Mouse (Mus musculus) myocyte (in vitro differentiated cells): ENCODE results near the gene Efcab11. TPM values are rescaled to one million over a fixed set of nuclear protein-coding genes. Genes with fewer than 3 reads are reported as not detected.

Source experiments
- H3K27me3 ChIP-seq: one replicate; pipeline ENCODE4 v1.6.1; 2011; ENCODE audit not compliant: control insufficient read depth, insufficient read depth, insufficient read length
- H3K36me3 ChIP-seq: one replicate; pipeline ENCODE4 v1.6.1; 2011; ENCODE audit not compliant: control insufficient read depth, insufficient read depth
- H3K4me2 ChIP-seq: one replicate; pipeline ENCODE4 v1.6.1; 2011; ENCODE audit warnings: low read depth, control low read depth
- H3K4me3 ChIP-seq: one replicate; pipeline ENCODE4 v1.5.1; 2011; ENCODE audit warnings: mild to moderate bottlenecking, control low read depth, moderate library complexity
- H3K79me2 ChIP-seq: one replicate; pipeline ENCODE4 v1.6.1; 2011; ENCODE audit not compliant: control insufficient read depth, insufficient read depth
- H3ac ChIP-seq: one replicate; pipeline ENCODE4 v1.6.1; 2011; ENCODE audit not compliant: control insufficient read depth, insufficient read length
- CEBPB ChIP-seq: IDR thresholded peaks from 2 replicates; pipeline ENCODE4 v1.6.1; 2011; ENCODE audit warnings: mild to moderate bottlenecking, moderate library complexity; ENCODE audit not compliant: poor library complexity, insufficient read depth, severe bottlenecking
- E2F4 ChIP-seq: IDR thresholded peaks from one replicate; pipeline ENCODE4 v1.6.1; 2011; ENCODE audit warnings: mild to moderate bottlenecking, control low read depth, moderate library complexity; ENCODE audit not compliant: insufficient read depth
- MAX ChIP-seq: IDR thresholded peaks from one replicate; pipeline ENCODE4 v1.6.1; 2011; ENCODE audit warnings: low read depth, mild to moderate bottlenecking, control low read depth
- MYOD1 ChIP-seq, 3 experiments: IDR thresholded peaks; one replicate each; pipeline ENCODE4 v1.6.1; 2011; ENCODE audit warnings: control low read depth in 2 of 3, low read depth in 2 of 3, mild to moderate bottlenecking in 2 of 3, moderate library complexity in 1 of 3; ENCODE audit not compliant: insufficient read length in 2 of 3, control insufficient read depth in 1 of 3
- MYOG ChIP-seq, 3 experiments: IDR thresholded peaks; one replicate each; pipeline ENCODE4 v1.6.1; 2011; ENCODE audit warnings: control low read depth in 2 of 3, low read depth in 2 of 3, mild to moderate bottlenecking in 2 of 3; ENCODE audit not compliant: insufficient read length in 2 of 3, control insufficient read depth in 1 of 3, insufficient read depth in 1 of 3
- POLR2A ChIP-seq: IDR thresholded peaks from one replicate; pipeline ENCODE4 v1.6.1; 2011; ENCODE audit warnings: low read depth, mild to moderate bottlenecking, control low read depth, moderate library complexity; ENCODE audit not compliant: insufficient read length
- POLR2AphosphoS2 ChIP-seq: IDR thresholded peaks from one replicate; pipeline ENCODE4 v1.6.1; 2011; ENCODE audit warnings: low read depth, control low read depth; ENCODE audit not compliant: insufficient read length
- REST ChIP-seq: IDR thresholded peaks from one replicate; pipeline ENCODE4 v1.6.1; 2011; ENCODE audit warnings: mild to moderate bottlenecking, control low read depth, moderate library complexity; ENCODE audit not compliant: insufficient read depth, insufficient read length
- SRF ChIP-seq: IDR thresholded peaks from one replicate; pipeline ENCODE4 v1.6.1; 2011; ENCODE audit warnings: low read depth; ENCODE audit not compliant: control insufficient read depth, insufficient read length
- TCF12 ChIP-seq: IDR thresholded peaks from one replicate; pipeline ENCODE4 v1.6.1; 2011; ENCODE audit warnings: mild to moderate bottlenecking, control low read depth; ENCODE audit not compliant: poor library complexity, insufficient read depth, severe bottlenecking
- TCF3 ChIP-seq: IDR thresholded peaks from one replicate; pipeline ENCODE4 v1.6.1; 2011; ENCODE audit warnings: low read depth, control low read depth; ENCODE audit not compliant: insufficient read length
- USF1 ChIP-seq: IDR thresholded peaks from one replicate; pipeline ENCODE4 v1.6.1; 2011; ENCODE audit warnings: low read depth, mild to moderate bottlenecking, control low read depth, moderate library complexity
- polyA plus RNA-seq: library from polyadenylated mRNA; unstranded; fragments of >200 nt; fragmentation: generic; extraction: Trizol; gene quantifications from one replicate; pipeline ENCODE4 v1.2.1, GENCODE M21; 2012; ENCODE audit warnings: missing spikeins

Gene Efcab11
- polyA plus RNA-seq, 1 experiment: 3.5 TPM

- Histone ChIP-seq H3ac (no peak overlapping the region), H3K4me2 (no peak overlapping the region), H3K27me3 (no peaks in the 10 kb centered on the region), H3K79me2 (no peaks in the 10 kb centered on the region), H3K36me3 (no peaks in the 10 kb centered on the region), H3K4me3 (no peak overlapping the region)
- no peak for TF ChIP-seq MYOD1 (IDR thresholded peaks at IDR 0.05; ENCODE audit: control insufficient read depth in 1 of 3, insufficient read length in 2 of 3, low read depth in 2 of 3)
- TF ChIP-seq CEBPB: no peak
- TF ChIP-seq POLR2A: no peak
- no peak for TF ChIP-seq MAX
- no peak for TF ChIP-seq POLR2AphosphoS2
- TF ChIP-seq TCF3: no peak
- TF ChIP-seq USF1: no peak
- TF ChIP-seq E2F4: no peak
- no peak for TF ChIP-seq TCF12
- no peak for TF ChIP-seq SRF
- no peak for TF ChIP-seq REST
- no peak for TF ChIP-seq MYOG (IDR thresholded peaks at IDR 0.05; ENCODE audit: control insufficient read depth in 1 of 3, insufficient read depth in 1 of 3, insufficient read length in 2 of 3, low read depth in 2 of 3)
Measured at GRCm38 (mm10) chr12:99757754-99758526, 126.3 kb downstream of the Efcab11 start.

DNA sequence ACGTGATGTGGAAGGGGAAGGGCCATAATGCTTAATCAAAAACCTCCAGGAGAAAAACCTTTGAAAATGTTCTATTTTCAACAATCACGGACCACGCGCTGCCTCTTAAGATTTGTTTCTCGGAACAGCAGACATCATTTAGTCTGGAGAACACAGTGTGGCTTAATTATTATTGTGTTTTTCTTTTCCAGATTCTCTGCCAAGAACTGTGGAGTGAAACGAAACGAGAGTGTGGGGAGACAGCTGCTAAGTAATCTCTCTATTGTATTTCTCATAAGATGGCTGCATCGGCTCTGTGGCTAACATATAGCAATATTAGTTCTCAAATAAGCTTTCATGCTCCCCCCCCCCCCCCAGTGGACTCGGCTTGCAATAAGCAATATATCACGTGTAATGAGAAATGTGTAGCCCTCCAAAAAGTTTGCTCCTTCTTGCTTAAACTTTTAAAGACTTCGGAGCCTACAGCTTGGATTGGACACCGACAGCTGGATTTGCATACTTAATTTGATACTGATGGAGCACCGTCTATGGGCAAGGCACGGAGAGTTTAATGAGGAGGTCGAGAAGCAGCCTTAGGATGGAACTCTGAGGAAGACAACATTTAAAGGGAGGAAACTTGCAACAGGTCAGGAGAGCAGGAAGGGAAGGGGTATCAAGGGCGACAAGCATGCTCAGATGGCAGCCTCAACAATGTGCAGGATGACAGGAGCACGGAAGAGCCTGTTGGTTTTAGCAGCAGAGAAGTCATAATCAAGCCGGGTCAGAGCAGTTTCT is 127.1 kb downstream of the Efcab11 start:
- H3K4me3 ChIP-seq: no peak overlapping the region
- no peaks in the 10 kb centered on the region for H3K27me3 ChIP-seq
- no peaks in the 10 kb centered on the region for H3K79me2 ChIP-seq
- TF ChIP-seq USF1: no peak
- TF ChIP-seq E2F4: no peak
- TF ChIP-seq MYOD1 (IDR thresholded peaks at IDR 0.05; ENCODE audit: control insufficient read depth in 1 of 3, insufficient read length in 2 of 3, low read depth in 2 of 3): no peak
- TF ChIP-seq TCF12: no peak
- TF ChIP-seq CEBPB: no peak
- no peak for TF ChIP-seq SRF
- no peak for TF ChIP-seq REST
- H3K36me3 ChIP-seq: no peaks in the 10 kb centered on the region
- H3K4me2 ChIP-seq: no peak overlapping the region
- no peak overlapping the region for H3ac ChIP-seq

DNA sequence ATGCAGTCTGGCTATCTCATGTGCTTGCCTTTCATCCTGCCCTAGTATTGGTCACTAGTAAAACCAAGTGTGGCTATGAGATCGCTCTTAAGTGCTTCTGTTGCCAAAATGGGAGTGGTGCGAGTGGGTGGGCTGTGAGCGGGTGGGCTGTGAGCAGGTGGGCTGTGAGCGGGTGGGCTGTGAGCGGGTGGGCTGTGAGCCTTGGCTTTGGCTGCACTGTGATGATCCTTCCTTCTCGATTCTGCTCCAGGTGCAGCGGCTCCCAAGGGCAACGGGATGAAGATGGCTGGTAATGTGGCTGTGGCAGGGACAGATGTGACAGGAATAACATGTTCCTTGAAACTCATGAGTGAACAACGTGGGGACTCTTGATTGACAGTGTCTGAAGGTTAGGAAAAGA is 128.0 kb downstream of the Efcab11 start:
- no peak for TF ChIP-seq TCF3
- TF ChIP-seq E2F4: no peak
- no peak for TF ChIP-seq MAX
- TF ChIP-seq SRF: no peak
- TF ChIP-seq MYOD1 (IDR thresholded peaks at IDR 0.05; ENCODE audit: control insufficient read depth in 1 of 3, insufficient read length in 2 of 3, low read depth in 2 of 3): no peak
- no peak for TF ChIP-seq POLR2A
- no peak for TF ChIP-seq USF1
- no peak for TF ChIP-seq TCF12
- no peak for TF ChIP-seq REST
- no peak for TF ChIP-seq POLR2AphosphoS2
- TF ChIP-seq MYOG (IDR thresholded peaks at IDR 0.05; ENCODE audit: control insufficient read depth in 1 of 3, insufficient read depth in 1 of 3, insufficient read length in 2 of 3, low read depth in 2 of 3): no peak
- TF ChIP-seq CEBPB: no peak
- Histone ChIP-seq H3K36me3 (no peaks in the 10 kb centered on the region), H3ac (no peak overlapping the region), H3K4me3 (no peak overlapping the region), H3K4me2 (no peak overlapping the region), H3K79me2 (no peaks in the 10 kb centered on the region), H3K27me3 (no peaks in the 10 kb centered on the region)

- Histone ChIP-seq H3ac (no peak overlapping the region), H3K36me3 (no peaks in the 10 kb centered on the region), H3K27me3 (no peaks in the 10 kb centered on the region), H3K79me2 (no peaks in the 10 kb centered on the region), H3K4me3 (no peak overlapping the region), H3K4me2 (no peak overlapping the region)
- TF ChIP-seq USF1 (no peak), E2F4 (no peak), TCF12 (no peak), MYOD1 (IDR thresholded peaks at IDR 0.05; ENCODE audit: control insufficient read depth in 1 of 3, insufficient read length in 2 of 3, low read depth in 2 of 3) (no peak), MAX (no peak), POLR2AphosphoS2 (no peak)
Measured at GRCm38 (mm10) chr12:99752986-99753385, 131.3 kb downstream of the Efcab11 start.

DNA sequence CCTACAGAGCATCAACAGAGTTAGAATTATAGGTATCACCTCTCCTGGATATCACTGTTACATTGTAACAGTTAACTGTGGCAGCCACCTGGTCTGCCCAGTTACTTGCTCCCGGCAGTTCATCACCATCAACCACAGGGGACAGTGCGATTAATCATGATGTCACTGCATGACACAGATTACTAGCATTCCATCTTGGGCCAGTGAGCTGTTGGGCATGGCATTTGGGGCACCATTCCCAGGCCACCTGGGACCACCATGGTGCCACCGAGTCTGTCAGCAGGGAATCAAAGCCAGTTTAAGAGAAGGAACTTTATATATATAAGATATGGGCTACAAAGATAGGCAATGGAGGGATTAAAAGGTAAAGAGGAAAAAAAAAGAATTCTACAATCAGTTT is 134.8 kb downstream of the Efcab11 start:
- TF ChIP-seq TCF3 (no peak), MAX (no peak), MYOG (IDR thresholded peaks at IDR 0.05; ENCODE audit: control insufficient read depth in 1 of 3, insufficient read depth in 1 of 3, insufficient read length in 2 of 3, low read depth in 2 of 3) (no peak), SRF (no peak), CEBPB (no peak), POLR2AphosphoS2 (no peak), POLR2A (no peak), E2F4 (no peak), MYOD1 (IDR thresholded peaks at IDR 0.05; ENCODE audit: control insufficient read depth in 1 of 3, insufficient read length in 2 of 3, low read depth in 2 of 3) (no peak), TCF12 (no peak), REST (no peak)
- no peak overlapping the region for H3ac ChIP-seq
- no peaks in the 10 kb centered on the region for H3K27me3 ChIP-seq
- H3K36me3 ChIP-seq: no peaks in the 10 kb centered on the region
- H3K79me2 ChIP-seq: no peaks in the 10 kb centered on the region
- no peak overlapping the region for H3K4me2 ChIP-seq
- no peak overlapping the region for H3K4me3 ChIP-seq
